Comparison of ENCODE assay signal across 14 mouse cellular contexts in the genomic region with DNA sequence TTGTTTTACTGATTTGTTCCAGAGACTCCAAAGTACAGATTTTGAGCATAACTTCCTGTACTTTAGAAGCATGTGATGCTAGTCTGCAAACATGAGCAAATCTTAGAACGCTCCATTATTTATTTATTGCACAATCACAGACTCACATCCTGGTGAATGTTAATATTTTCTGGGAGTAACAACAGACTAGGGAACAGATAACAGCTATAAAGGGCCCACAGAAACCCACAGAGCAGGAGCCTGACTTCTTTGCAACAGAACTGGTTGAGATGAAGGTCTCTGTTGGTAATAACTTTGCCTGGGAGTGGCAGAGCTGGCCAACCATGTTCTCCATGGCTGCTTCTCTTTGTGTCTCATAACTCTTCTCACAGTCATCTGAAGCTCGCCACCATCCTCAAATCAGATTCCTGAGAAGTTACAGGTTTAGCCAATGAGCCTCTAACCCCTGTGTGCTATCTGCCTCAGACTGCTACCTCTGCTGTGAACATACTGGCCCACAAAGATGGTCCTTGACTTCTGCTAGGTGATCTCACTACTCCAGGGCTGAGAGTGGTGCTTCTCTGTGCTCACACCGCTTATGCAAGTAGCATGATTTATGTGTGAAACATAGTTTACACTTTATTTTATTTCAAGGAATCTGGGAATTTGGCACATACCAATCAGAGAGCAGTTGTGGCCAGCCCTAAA. TPM values are rescaled to one million over a fixed set of nuclear protein-coding genes. Genes with fewer than 3 reads are reported as not detected.
DNase-seq lines count a peak whose midpoint lies in the region; ATAC-seq and TF ChIP-seq lines count a peak whose summit lies in the region.
"Had no signal": no experiment of that assay in that cellular context is flagged by ENCODE, and none has a peak within 500 bp of the region (broad histone marks: within the 10 kb centered on the region; RNA-seq: fewer than 3 reads in every experiment).

No protein-coding gene starts in this region.

- no peaks in the 10 kb centered on the region for H3K27me3 ChIP-seq in liver, adult 2 months (ENCODE audit: control insufficient read depth, insufficient read depth, low read length)
- H3K27me3 ChIP-seq in liver, embryonic 11.5 days (replicated peaks; ENCODE audit: control insufficient read depth, insufficient read depth, low read length): no peaks in the 10 kb centered on the region
- H3K27me3 ChIP-seq in intestine, embryonic 15.5 days (replicated peaks): no peaks in the 10 kb centered on the region
- no peaks in the 10 kb centered on the region for H3K27me3 ChIP-seq in myocyte (ENCODE audit: control insufficient read depth, insufficient read depth, insufficient read length)
- H3K27me3 ChIP-seq: midbrain, embryonic 12.5 days had no signal

- no peak overlapping the region for H3K4me2 ChIP-seq in liver, embryonic 11.5 days
- H3K4me2 ChIP-seq in intestine, embryonic 15.5 days (replicated peaks): no peak overlapping the region
- no peak overlapping the region for H3K4me2 ChIP-seq in myocyte (ENCODE audit: low read depth)
- H3K4me2 ChIP-seq: midbrain, embryonic 12.5 days had no signal

- intact Hi-C loops in gastrocnemius, adult 2 months (cut with DNase I): no loop called here
- intact Hi-C loops in gastrocnemius, postnatal 36 days (cut with DNase I): no loop called here

- H3K9ac ChIP-seq in liver, adult 2 months (ENCODE audit: low read depth, low read length): peak overlapping the region; percentile 81
- H3K9ac ChIP-seq in liver, embryonic 11.5 days (ENCODE audit: low read depth, low read length): no peak overlapping the region
- H3K9ac ChIP-seq in intestine, embryonic 15.5 days: no peak overlapping the region
- H3K9ac ChIP-seq: midbrain, embryonic 12.5 days had no signal

- H3K9me3 ChIP-seq in liver, embryonic 11.5 days (ENCODE audit: control insufficient read depth, low read length): no peaks in the 10 kb centered on the region
- no peaks in the 10 kb centered on the region for H3K9me3 ChIP-seq in intestine, embryonic 15.5 days
- H3K9me3 ChIP-seq: midbrain, embryonic 12.5 days had no signal

- 7% methylated on average over 3 of the region's 3 CpGs for WGBS in liver, adult 2 months
- 73% methylated on average over 3 of the region's 3 CpGs for WGBS in liver, embryonic 11.5 days
- 33% methylated on average over 3 of the region's 3 CpGs for WGBS in intestine, embryonic 15.5 days

- no peak overlapping the region for H3K4me3 ChIP-seq in gastrocnemius, adult 2 months
- H3K4me3 ChIP-seq in liver, adult 2 months (ENCODE audit: insufficient read depth, low read depth, low read length): peak overlapping the region; percentile 23
- H3K4me3 ChIP-seq in liver, embryonic 11.5 days (ENCODE audit: low read depth, low read length): no peak overlapping the region
- no peak overlapping the region for H3K4me3 ChIP-seq in intestine, embryonic 15.5 days (replicated peaks)
- H3K4me3 ChIP-seq in myocyte: no peak overlapping the region
- H3K4me3 ChIP-seq: midbrain, embryonic 12.5 days had no signal

- peaks cover 27% of the 10 kb centered on the region for H3K4me1 ChIP-seq in liver, adult 2 months (ENCODE audit: control insufficient read depth, insufficient read depth, low read length)
- H3K4me1 ChIP-seq in liver, embryonic 11.5 days (replicated peaks; ENCODE audit: control insufficient read depth, insufficient read depth, low read length): no peaks in the 10 kb centered on the region; the same call in 1 of the 2 replicates
- peaks cover 10% of the 10 kb centered on the region; the same call in 1 of the 2 replicates for H3K4me1 ChIP-seq in intestine, embryonic 15.5 days (replicated peaks)
- H3K4me1 ChIP-seq: midbrain, embryonic 12.5 days had no signal

- H3K79me2 ChIP-seq in liver, adult 2 months (ENCODE audit: control insufficient read depth, insufficient read depth, low read length): no peaks in the 10 kb centered on the region; the same call in 1 of the 2 replicates
- no peaks in the 10 kb centered on the region for H3K79me2 ChIP-seq in myocyte (ENCODE audit: control insufficient read depth, insufficient read depth)

- no peak for DNase-seq in gastrocnemius, adult 2 months
- DNase-seq in gastrocnemius, postnatal 36 days: no peak
- peak; percentile 99 for DNase-seq in liver, adult 2 months (ENCODE audit: extremely low read depth, low read depth, low spot score)
- DNase-seq in liver, embryonic 11.5 days (ENCODE audit: low spot score): no peak
- DNase-seq in neural tube, embryonic 10.5 days (ENCODE audit: extremely low spot score, low spot score): no peak
- no peak for DNase-seq in left cerebral cortex, adult 11 months (ENCODE audit: low spot score)
- DNase-seq: B cell, adult 2 months; cerebellum, postnatal 25 days; gastrocnemius, postnatal 14 days; kidney, postnatal 4 days; left cerebral cortex, postnatal 4 days had no signal

- peak overlapping the region; percentile 58 for H3K27ac ChIP-seq in gastrocnemius, adult 2 months
- H3K27ac ChIP-seq in liver, adult 2 months (replicated peaks; ENCODE audit: insufficient read depth, low read depth, low read length): peak overlapping the region; percentile 100
- no peak overlapping the region for H3K27ac ChIP-seq in liver, embryonic 11.5 days (ENCODE audit: low read depth, low read length)
- H3K27ac ChIP-seq in intestine, embryonic 15.5 days: peak overlapping the region; percentile 87
- H3K27ac ChIP-seq: midbrain, embryonic 12.5 days had no signal

- no peaks in the 10 kb centered on the region for H3K36me3 ChIP-seq in liver, adult 2 months (ENCODE audit: control insufficient read depth, insufficient read depth, low read length)
- no peaks in the 10 kb centered on the region for H3K36me3 ChIP-seq in liver, embryonic 11.5 days (ENCODE audit: control insufficient read depth, insufficient read depth, low read length)
- H3K36me3 ChIP-seq in intestine, embryonic 15.5 days: no peaks in the 10 kb centered on the region
- H3K36me3 ChIP-seq in myocyte (ENCODE audit: control insufficient read depth, insufficient read depth): no peaks in the 10 kb centered on the region
- H3K36me3 ChIP-seq: midbrain, embryonic 12.5 days had no signal

- no peak for TF ChIP-seq CTCF in gastrocnemius, adult 2 months (IDR thresholded peaks at IDR 0.05)
- TF ChIP-seq CTCF in liver, adult 2 months (IDR thresholded peaks at IDR 0.05; ENCODE audit: low read depth, low read length): no peak

- no peak for ATAC-seq in liver, embryonic 11.5 days (replicated peaks; ENCODE audit: low FRiP score)
- ATAC-seq in intestine, embryonic 15.5 days: peak; percentile 85

- 0 out of 2 replicates have a peak, but pooled peaks have one; percentile 30 for TF ChIP-seq POLR2A in liver, adult 2 months (IDR thresholded peaks at IDR 0.05; ENCODE audit: extremely low read depth, insufficient read depth, low read length)
- no peak for TF ChIP-seq POLR2A in myocyte (IDR thresholded peaks at IDR 0.05; ENCODE audit: insufficient read length, low read depth)

- no peak overlapping the region for H3ac ChIP-seq in myocyte (ENCODE audit: control insufficient read depth, insufficient read length)

TF ChIP-seq in myocyte, 11 proteins besides CTCF, POLR2A, EP300 and RAD21:
- TF ChIP-seq MYOG (IDR thresholded peaks at IDR 0.05; ENCODE audit: control insufficient read depth in 1 of 3, insufficient read depth in 1 of 3, insufficient read length in 2 of 3, low read depth in 2 of 3): no peak
- TF ChIP-seq USF1 (IDR thresholded peaks at IDR 0.05; ENCODE audit: low read depth): no peak
- no peak for TF ChIP-seq SRF (IDR thresholded peaks at IDR 0.05; ENCODE audit: control insufficient read depth, insufficient read length, low read depth)
- peak; percentile 36; the same call in 1 of the 2 replicates for TF ChIP-seq CEBPB (IDR thresholded peaks at IDR 0.05; ENCODE audit: insufficient read depth, poor library complexity, severe bottlenecking)

RNA-seq across cellular contexts. Expression of gene Selenop, which starts 17.2 kb away (rescaled TPM):
- 100 to 1,000 TPM; 104 to 171 TPM for total RNA-seq in gastrocnemius, adult 2 months (2021)
- 100 to 1,000 TPM; 109 to 124 TPM for total RNA-seq in gastrocnemius, postnatal 36 days (2021)
- total RNA-seq in liver, adult 2 months (2014; rRNA removed): 6,785 and 8,531 TPM in 2 replicates
- 1,988 and 2,372 TPM in 2 replicates for polyA plus RNA-seq in liver, adult 2 months (2012; rRNA removed)
- polyA plus RNA-seq in liver, embryonic 11.5 days (2014; fragmentation: Nextera tagmentation; extraction: Ambion mirVana): 268 and 281 TPM in 2 replicates
- polyA plus RNA-seq in intestine, embryonic 15.5 days (2015; fragmentation: Nextera tagmentation; extraction: Ambion mirVana): 338 and 379 TPM in 2 replicates
- 5.1 TPM for polyA plus RNA-seq in myocyte (2012; fragmentation: generic; extraction: Trizol)

RNA-seq across cellular contexts. Expression of gene Ccdc152, which starts 52.2 kb away (rescaled TPM):
- not detected for total RNA-seq in gastrocnemius, adult 2 months (2021)
- total RNA-seq in gastrocnemius, postnatal 36 days (2021): not detected
- total RNA-seq in liver, adult 2 months (2014; rRNA removed): 5.3 and 7.3 TPM in 2 replicates
- polyA plus RNA-seq in liver, adult 2 months (2012; rRNA removed): 9.7 and 12.5 TPM in 2 replicates
- 0.32 TPM in 1 of 2 replicates, not detected in the other for polyA plus RNA-seq in liver, embryonic 11.5 days (2014; fragmentation: Nextera tagmentation; extraction: Ambion mirVana)
- 0.30 and 0.91 TPM in 2 replicates for polyA plus RNA-seq in intestine, embryonic 15.5 days (2015; fragmentation: Nextera tagmentation; extraction: Ambion mirVana)
- not detected for polyA plus RNA-seq in myocyte (2012; fragmentation: generic; extraction: Trizol)
- total RNA-seq: gastrocnemius, postnatal 14 days; left cerebral cortex, postnatal 4 days had no signal

Comparison
In these comparisons a context has a peak if more than half of its experiments do, and no peak if none do; other contexts are left out.
1. RNA of gene Selenop, which starts 17.2 kb away (polyA plus RNA-seq): 1,988 to 2,372 TPM in liver, adult 2 months, 338 to 379 TPM in intestine, embryonic 15.5 days and 268 to 281 TPM in liver, embryonic 11.5 days; 5.1 TPM in myocyte (single experiment); every median in the first group is over 10 times any median in the second.